Comparison of ENCODE assay signal across 19 mouse cellular contexts in the genomic region with DNA sequence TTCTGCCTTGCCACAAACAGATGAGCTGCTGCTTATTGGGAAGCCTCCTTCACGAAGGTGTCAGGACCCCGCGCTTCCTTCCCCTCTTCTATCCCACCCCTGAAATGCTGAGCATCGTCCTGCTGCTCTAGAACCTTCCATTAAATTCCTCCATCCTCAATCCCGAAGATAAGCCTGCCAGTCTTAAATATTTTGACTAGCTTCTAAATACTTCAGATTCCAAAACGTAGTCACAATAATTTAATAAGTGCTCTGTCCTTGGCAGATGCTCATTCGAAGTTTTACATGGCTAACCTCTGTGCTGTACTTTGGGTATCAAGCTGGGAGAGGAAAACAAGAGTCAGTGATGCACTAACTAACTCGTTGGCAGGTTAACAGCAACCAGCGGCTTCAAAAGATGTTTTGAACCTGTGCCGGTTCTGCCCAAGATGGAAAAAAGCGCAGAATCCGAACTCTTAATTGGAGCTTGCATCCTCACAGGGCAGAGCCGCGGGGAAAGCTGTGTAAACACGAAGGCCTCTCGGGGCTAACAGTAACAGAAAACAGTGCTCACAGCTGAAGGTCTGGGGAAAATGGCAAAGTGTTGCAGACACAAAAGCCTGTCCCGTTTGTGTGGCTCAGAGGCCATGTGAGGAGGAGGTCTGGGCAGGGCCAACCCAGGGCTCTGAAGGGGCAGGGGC.
DNase-seq lines count a peak whose midpoint lies in the region; ATAC-seq and TF ChIP-seq lines count a peak whose summit lies in the region.
"Had no signal": no experiment of that assay in that cellular context is flagged by ENCODE, and none has a peak within 500 bp of the region (broad histone marks: within the 10 kb centered on the region; RNA-seq: fewer than 3 reads in every experiment).

No protein-coding gene starts in this region.

- intact Hi-C loops in left cerebral cortex, postnatal 10 days (cut with DNase I): no loop called here

- no peak overlapping the region for H3K27ac ChIP-seq in testis, adult 2 months (ENCODE audit: control insufficient read depth, insufficient read depth, low read depth, low read length)
- no peak overlapping the region for H3K27ac ChIP-seq in embryonic facial prominence, embryonic 11.5 days (replicated peaks; ENCODE audit: low read depth, low read length)
- H3K27ac ChIP-seq: heart, adult 2 months; hindbrain, embryonic 14.5 days; intestine, embryonic 15.5 days; kidney, embryonic 15.5 days had no signal

- no peak for TF ChIP-seq POLR2A in testis, adult 2 months (IDR thresholded peaks at IDR 0.05; ENCODE audit: control insufficient read depth, low read depth, low read length)

- H3K27me3 ChIP-seq in testis, adult 2 months (ENCODE audit: control insufficient read depth, insufficient read depth, low read length): no peaks in the 10 kb centered on the region
- no peaks in the 10 kb centered on the region for H3K27me3 ChIP-seq in embryonic facial prominence, embryonic 11.5 days (ENCODE audit: control insufficient read depth, insufficient read depth, low read length)
- H3K27me3 ChIP-seq: intestine, embryonic 15.5 days; kidney, embryonic 15.5 days had no signal

- no peak for ATAC-seq in embryonic facial prominence, embryonic 11.5 days (replicated peaks; ENCODE audit: insufficient number of reproducible peaks, low FRiP score, low TSS enrichment, low read depth)
- ATAC-seq: intestine, embryonic 15.5 days; liver, postnatal 0 days had no signal

- no peaks in the 10 kb centered on the region; the same call in 1 of the 2 replicates for H3K4me1 ChIP-seq in testis, adult 2 months (ENCODE audit: control insufficient read depth, insufficient read depth, low read length)
- H3K4me1 ChIP-seq in embryonic facial prominence, embryonic 11.5 days (ENCODE audit: control insufficient read depth, insufficient read depth, low read length): no peaks in the 10 kb centered on the region
- H3K4me1 ChIP-seq: intestine, embryonic 15.5 days; kidney, embryonic 15.5 days had no signal

- H3K9me3 ChIP-seq in embryonic facial prominence, embryonic 11.5 days (replicated peaks; ENCODE audit: control insufficient read depth, low read length): no peaks in the 10 kb centered on the region
- H3K9me3 ChIP-seq: intestine, embryonic 15.5 days; kidney, embryonic 15.5 days had no signal

- H3K9ac ChIP-seq in embryonic facial prominence, embryonic 11.5 days (replicated peaks; ENCODE audit: low read length): no peak overlapping the region
- H3K9ac ChIP-seq: hindbrain, embryonic 14.5 days; intestine, embryonic 15.5 days; kidney, embryonic 15.5 days; liver, postnatal 0 days had no signal

- H3K4me3 ChIP-seq in testis, adult 2 months (ENCODE audit: control insufficient read depth, low read depth, low read length): peak overlapping the region; percentile 49
- H3K4me3 ChIP-seq in embryonic facial prominence, embryonic 11.5 days (ENCODE audit: low read depth, low read length): no peak overlapping the region
- H3K4me3 ChIP-seq: heart, adult 2 months; intestine, embryonic 15.5 days; kidney, embryonic 15.5 days had no signal

- H3K36me3 ChIP-seq in testis, adult 2 months (ENCODE audit: control insufficient read depth, insufficient read depth, low read length): no peaks in the 10 kb centered on the region
- no peaks in the 10 kb centered on the region for H3K36me3 ChIP-seq in embryonic facial prominence, embryonic 11.5 days (replicated peaks; ENCODE audit: control insufficient read depth, insufficient read depth, low read depth, low read length)
- H3K36me3 ChIP-seq: intestine, embryonic 15.5 days; kidney, embryonic 15.5 days had no signal

- peak; percentile 9 to 66 for DNase-seq in left cerebral cortex, postnatal 10 days (ENCODE audit: extremely low spot score in 1 of 2, low spot score in 2 of 2)
- no peak for DNase-seq in left cerebral cortex, adult 18-20 months (ENCODE audit: low spot score in 2 of 2)
- no peak for DNase-seq in testis, postnatal 14 days (ENCODE audit: low spot score)
- DNase-seq in embryonic facial prominence, embryonic 11.5 days (ENCODE audit: low spot score): peak; percentile 41
- no peak for DNase-seq in adrenal gland, postnatal 4 days (ENCODE audit: low spot score in 2 of 2)
- DNase-seq in kidney, postnatal 36 days: no peak
- DNase-seq: adrenal gland, adult 8-10 months; cerebellum, adult 18-20 months; gastrocnemius, postnatal 14 days; heart, adult 2 months; liver; liver, postnatal 0 days; lung, postnatal 36 days; right cerebral cortex, postnatal 4 days; thymus, postnatal 4 days had no signal

- TF ChIP-seq CTCF in testis, adult 2 months (IDR thresholded peaks at IDR 0.05; ENCODE audit: control insufficient read depth, insufficient read depth, insufficient replicate concordance, low read depth, low read length): no peak

- H3K4me2 ChIP-seq in embryonic facial prominence, embryonic 11.5 days (ENCODE audit: low read depth, low read length): no peak overlapping the region
- H3K4me2 ChIP-seq: hindbrain, embryonic 14.5 days; intestine, embryonic 15.5 days; kidney, embryonic 15.5 days had no signal

- 50% methylated on average over 17 of the region's 17 CpGs for WGBS in embryonic facial prominence, embryonic 11.5 days

Comparison
In these comparisons a context has a peak if more than half of its experiments do, and no peak if none do; other contexts are left out.
1. DNase-seq: peak in left cerebral cortex, postnatal 10 days (2 of 2) and embryonic facial prominence, embryonic 11.5 days (single experiment); none in left cerebral cortex, adult 18-20 months (0 of 2), testis, postnatal 14 days (single experiment), adrenal gland, postnatal 4 days (0 of 2) and kidney, postnatal 36 days (0 of 2).